Mouse (Mus musculus) CD4-positive helper T cell, adult 2 months (primary cell): ENCODE measurements at regions not wholly inside any gene's neighbourhood (a gene's known extent, or its start where the extent isn't known, plus 50 kb on each side); places are given as distances from the start of the nearest gene placed in this dataset.
A peak's percentile ranks its signal among the peaks of the same experiment; 100 is the strongest.

ENCODE experiments used
- DNase-seq: peaks from one replicate; pipeline ENCODE4 v3.0.0-alpha.2; 2012; ENCODE audit warnings: low read depth, missing footprints, low spot score

- DNase-seq: no peak
Measured at GRCm38 (mm10) chr4:95310410-95310809, 246.9 kb upstream of the Fggy start.

- no peak for DNase-seq
Measured at GRCm38 (mm10) chr4:95317821-95318290, 239.5 kb upstream of the Fggy start.

GRCm38 (mm10) chr4:95318561-95318960 is 238.7 kb upstream of the Fggy start:
- no peak for DNase-seq

- no peak for DNase-seq
Measured at GRCm38 (mm10) chr4:95319036-95319435, 238.3 kb upstream of the Fggy start.

GRCm38 (mm10) chr4:95325861-95326260 is 231.4 kb upstream of the Fggy start:
- no peak for DNase-seq

- no peak for DNase-seq
Measured at GRCm38 (mm10) chr4:95339822-95340221, 217.5 kb upstream of the Fggy start.

- no peak for DNase-seq
Measured at GRCm38 (mm10) chr4:95340926-95341325, 216.4 kb upstream of the Fggy start.

GRCm38 (mm10) chr4:95346722-95347197 is 210.5 kb upstream of the Fggy start:
- no peak for DNase-seq

- DNase-seq: no peak
Measured at GRCm38 (mm10) chr4:95347436-95347835, 209.9 kb upstream of the Fggy start.

GRCm38 (mm10) chr4:95348405-95349123 is 208.7 kb upstream of the Fggy start:
- DNase-seq: no peak

- peak; percentile 46 for DNase-seq
Measured at GRCm38 (mm10) chr4:95353894-95354319, 203.4 kb upstream of the Fggy start.

GRCm38 (mm10) chr4:95358674-95359073 is 198.6 kb upstream of the Fggy start:
- DNase-seq: no peak

GRCm38 (mm10) chr4:95360336-95360967 is 196.9 kb upstream of the Fggy start:
- DNase-seq: no peak

GRCm38 (mm10) chr4:95364376-95365082 is 192.8 kb upstream of the Fggy start:
- no peak for DNase-seq

GRCm38 (mm10) chr4:95376386-95376785 is 180.9 kb upstream of the Fggy start:
- DNase-seq: no peak

- DNase-seq: no peak
Measured at GRCm38 (mm10) chr4:95377222-95378134, 179.8 kb upstream of the Fggy start.

GRCm38 (mm10) chr4:95378645-95379044 is 178.7 kb upstream of the Fggy start:
- DNase-seq: no peak

GRCm38 (mm10) chr4:95383216-95383892 is 174.0 kb upstream of the Fggy start:
- DNase-seq: no peak

- DNase-seq: no peak
Measured at GRCm38 (mm10) chr4:95385552-95385951, 171.8 kb upstream of the Fggy start.

- no peak for DNase-seq
Measured at GRCm38 (mm10) chr4:95386021-95386420, 171.3 kb upstream of the Fggy start.

GRCm38 (mm10) chr4:95388556-95388955 is 168.8 kb upstream of the Fggy start:
- DNase-seq: no peak
